Mouse (Mus musculus): ENCODE results near the gene Lama2. TPM values are rescaled to one million over a fixed set of nuclear protein-coding genes. Genes with fewer than 3 reads are reported as not detected.

Gene Lama2
- total and polyA plus RNA-seq, 3 experiments: not detected

GRCm38 (mm10) chr10:27249741-27250140 is 369.8 kb downstream of the Lama2 start:
- Histone ChIP-seq H3K36me3 (ENCODE audit: control insufficient read depth in 1 of 2, insufficient read depth in 2 of 2, low read length in 2 of 2) (no peaks in the 10 kb centered on the region), H3K79me2 (ENCODE audit: control insufficient read depth, insufficient read depth, low read length, poor library complexity) (no peaks in the 10 kb centered on the region), H3K4me3 (ENCODE audit: control insufficient read depth in 1 of 2, insufficient read depth in 1 of 2, low read depth in 2 of 2, low read length in 2 of 2) (no peak overlapping the region), H3K4me1 (ENCODE audit: control insufficient read depth in 1 of 2, insufficient read depth in 2 of 2, low read length in 2 of 2) (no peaks in the 10 kb centered on the region), H3K27ac (ENCODE audit: control insufficient read depth, low read depth, low read length) (no peak overlapping the region), H3K27me3 (ENCODE audit: control insufficient read depth in 1 of 2, insufficient read depth in 2 of 2, low read length in 2 of 2) (no peaks in the 10 kb centered on the region), H3K9ac (ENCODE audit: control insufficient read depth, low read depth, low read length, poor library complexity, severe bottlenecking) (no peak overlapping the region), H3K9me3 (replicated peaks; ENCODE audit: insufficient read depth, low read length) (no peaks in the 10 kb centered on the region)
- DNase-seq (ENCODE audit: low read depth, low spot score): no peak
- no peak for TF ChIP-seq MXI1 (IDR thresholded peaks at IDR 0.05; ENCODE audit: low read depth, low read length)
- TF ChIP-seq HCFC1 (IDR thresholded peaks at IDR 0.05; ENCODE audit: low read depth, low read length): no peak
- TF ChIP-seq MEF2A (IDR thresholded peaks at IDR 0.05; ENCODE audit: extremely low read depth, insufficient replicate concordance, low read depth, low read length, poor library complexity, severe bottlenecking): no peak
- no peak for TF ChIP-seq NELFE (IDR thresholded peaks at IDR 0.05; ENCODE audit: low read depth, low read length)
- no peak for TF ChIP-seq POLR2AphosphoS2 (IDR thresholded peaks at IDR 0.05; ENCODE audit: low read length)
- no peak for TF ChIP-seq MAX (IDR thresholded peaks at IDR 0.05; ENCODE audit: low read length)
- no peak for TF ChIP-seq RAD21 (IDR thresholded peaks at IDR 0.05; ENCODE audit: low read depth, low read length)

- no peaks in the 10 kb centered on the region for H3K9me3 ChIP-seq (replicated peaks; ENCODE audit: insufficient read depth, low read length)
- H3K4me3 ChIP-seq (ENCODE audit: control insufficient read depth in 1 of 2, insufficient read depth in 1 of 2, low read depth in 2 of 2, low read length in 2 of 2): no peak overlapping the region
- no peak overlapping the region for H3K9ac ChIP-seq (ENCODE audit: control insufficient read depth, low read depth, low read length, poor library complexity, severe bottlenecking)
- H3K79me2 ChIP-seq (ENCODE audit: control insufficient read depth, insufficient read depth, low read length, poor library complexity): no peaks in the 10 kb centered on the region
- H3K36me3 ChIP-seq (ENCODE audit: control insufficient read depth in 1 of 2, insufficient read depth in 2 of 2, low read length in 2 of 2): no peaks in the 10 kb centered on the region
- TF ChIP-seq ZKSCAN1 (IDR thresholded peaks at IDR 0.05; ENCODE audit: low read depth, low read length) (no peak), USF1 (IDR thresholded peaks at IDR 0.05; ENCODE audit: low read depth, low read length) (no peak), NRF1 (IDR thresholded peaks at IDR 0.05; ENCODE audit: insufficient read depth, low read depth, low read length, poor library complexity, severe bottlenecking) (no peak), MEF2A (IDR thresholded peaks at IDR 0.05; ENCODE audit: extremely low read depth, insufficient replicate concordance, low read depth, low read length, poor library complexity, severe bottlenecking) (no peak), TCF12 (IDR thresholded peaks at IDR 0.05; ENCODE audit: low read depth, low read length) (no peak), GATA1 (IDR thresholded peaks at IDR 0.05; ENCODE audit: low read depth, low read length) (no peak), GABPA (IDR thresholded peaks at IDR 0.05; ENCODE audit: low read depth, low read length) (no peak), ZMIZ1 (IDR thresholded peaks at IDR 0.05; ENCODE audit: low read depth, low read length) (no peak), SIN3A (IDR thresholded peaks at IDR 0.05; ENCODE audit: low read length) (no peak), JUND (IDR thresholded peaks at IDR 0.05; ENCODE audit: low read depth, low read length) (no peak), ZNF384 (IDR thresholded peaks at IDR 0.05; ENCODE audit: low read depth, low read length) (no peak), SMC3 (IDR thresholded peaks at IDR 0.05; ENCODE audit: low read depth, low read length) (no peak), HCFC1 (IDR thresholded peaks at IDR 0.05; ENCODE audit: low read depth, low read length) (no peak), MXI1 (IDR thresholded peaks at IDR 0.05; ENCODE audit: low read depth, low read length) (no peak), POLR2AphosphoS5 (IDR thresholded peaks at IDR 0.05; ENCODE audit: borderline replicate concordance, low read depth, low read length) (no peak), MAFK (IDR thresholded peaks at IDR 0.05; ENCODE audit: borderline replicate concordance, low read depth, low read length) (no peak), CHD1 (IDR thresholded peaks at IDR 0.05; ENCODE audit: low read depth, low read length) (no peak), CTCF (IDR thresholded peaks at IDR 0.05 in 2 of 3, conservative IDR thresholded peaks at IDR 0.05 in 1 of 3; ENCODE audit: control insufficient read depth in 1 of 3, insufficient read depth in 1 of 3, low read depth in 2 of 3, low read length in 3 of 3, poor library complexity in 1 of 3, severe bottlenecking in 1 of 3) (no peak), BHLHE40 (IDR thresholded peaks at IDR 0.05; ENCODE audit: borderline replicate concordance, low read depth, low read length) (no peak), POLR2A (IDR thresholded peaks at IDR 0.05; ENCODE audit: control insufficient read depth in 1 of 2, insufficient read depth in 1 of 2, low read depth in 1 of 2, low read length in 2 of 2, poor library complexity in 1 of 2) (no peak)
- no peaks in the 10 kb centered on the region for H3K27me3 ChIP-seq (ENCODE audit: control insufficient read depth in 1 of 2, insufficient read depth in 2 of 2, low read length in 2 of 2)
- DNase-seq (ENCODE audit: low read depth, low spot score): no peak
- H3K27ac ChIP-seq (ENCODE audit: control insufficient read depth, low read depth, low read length): no peak overlapping the region
- H3K4me1 ChIP-seq (ENCODE audit: control insufficient read depth in 1 of 2, insufficient read depth in 2 of 2, low read length in 2 of 2): no peaks in the 10 kb centered on the region
Observed at GRCm38 (mm10) chr10:27234755-27235154, 384.8 kb downstream of the Lama2 start.

Data from MEL (cell line).